Mouse (Mus musculus) hindbrain, embryonic 16.5 days (tissue): Measurements from ENCODE around the gene Cpsf4l. TPM values are rescaled to one million over a fixed set of nuclear protein-coding genes. Genes with fewer than 3 reads are reported as not detected.

ENCODE experiments used
- ATAC-seq: fragments of 200-750 bp; cut with Nextera tagmentation; 2 replicates; pipeline ENCODE4 v1.8.0; 2017; ENCODE audit warnings: moderate TSS enrichment, moderate library complexity
- H3K27ac ChIP-seq: fragments of 300-500 bp; sonication (generic); 2 replicates; pipeline ENCODE4 v1.5.1; 2014; ENCODE audit warnings: low read depth, mild to moderate bottlenecking, control low read depth, low read length, moderate library complexity
- H3K27me3 ChIP-seq: fragments of 300-500 bp; sonication (generic); replicated peaks from 2 replicates; pipeline ENCODE4 v1.6.1; 2014; ENCODE audit warnings: low read length; ENCODE audit not compliant: control insufficient read depth, insufficient read depth
- H3K36me3 ChIP-seq: fragments of 300-500 bp; sonication (generic); 2 replicates; pipeline ENCODE4 v1.6.1; 2014; ENCODE audit warnings: mild to moderate bottlenecking, low read length, moderate library complexity, mixed read lengths; ENCODE audit not compliant: control insufficient read depth, insufficient read depth
- H3K4me1 ChIP-seq: fragments of 300-500 bp; sonication (generic); 2 replicates; pipeline ENCODE4 v1.6.1; 2014; ENCODE audit warnings: low read depth, low read length; ENCODE audit not compliant: control insufficient read depth, insufficient read depth
- H3K4me2 ChIP-seq: fragments of 300-500 bp; sonication (generic); 2 replicates; pipeline ENCODE4 v1.6.1; 2014; ENCODE audit warnings: mild to moderate bottlenecking, low read length, control low read depth, moderate library complexity
- H3K4me3 ChIP-seq: fragments of 300-500 bp; sonication (generic); 2 replicates; pipeline ENCODE4 v1.5.1; 2014; ENCODE audit warnings: mild to moderate bottlenecking, low read length, control low read depth, moderate library complexity
- H3K9ac ChIP-seq: fragments of 300-500 bp; sonication (generic); 2 replicates; pipeline ENCODE4 v1.6.1; 2014; ENCODE audit warnings: low read depth, mild to moderate bottlenecking, control low read depth, low read length, moderate library complexity
- H3K9me3 ChIP-seq: fragments of 300-500 bp; sonication (generic); 2 replicates; pipeline ENCODE4 v1.6.1; 2014; ENCODE audit warnings: mild to moderate bottlenecking, low read length, moderate library complexity; ENCODE audit not compliant: control insufficient read depth
- WGBS: fragments of 180-500 bp; shearing (Covaris S2); extraction: QIAGEN DNeasy Blood & Tissue Kit; methylation state at CpG from one replicate; pipeline ENCODE4 v1.1.7; 2014; 5-methylcytosine and 5-hydroxymethylcytosine counted together
- polyA plus RNA-seq: library from polyadenylated mRNA; unstranded; fragments of >200 nt; fragmentation: Nextera tagmentation; extraction: Ambion mirVana; gene quantifications from 2 replicates; pipeline ENCODE4 v1.2.1, GENCODE M21; 2015

Gene Cpsf4l
- polyA plus RNA-seq, 1 experiment from 2014 or later = 0.19 TPM

DNA sequence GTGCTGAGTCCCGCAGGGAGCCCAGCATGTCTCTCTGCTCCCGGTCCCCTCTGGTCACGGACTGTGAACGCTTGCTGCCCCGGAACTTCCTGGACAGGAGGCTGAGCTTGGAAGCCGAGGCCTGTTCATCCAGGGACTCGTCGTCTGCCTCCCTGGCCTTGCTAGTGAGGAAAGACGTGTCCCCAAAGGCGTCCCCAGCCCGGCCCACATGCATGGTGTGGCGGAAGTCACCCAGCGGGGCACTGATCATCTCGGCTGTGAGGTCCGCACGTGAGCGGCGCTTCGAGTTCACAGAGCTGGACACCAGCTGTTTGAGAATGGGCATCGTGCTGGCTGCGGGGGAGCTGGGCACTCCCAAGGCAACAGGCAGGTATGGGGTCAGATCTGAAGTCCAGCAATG lies 19.4 kb upstream of the Cpsf4l start:
- 75% methylated on average over 21 of the region's 21 CpGs for WGBS
- ATAC-seq = no peak
- Histone ChIP-seq H3K4me1 (peaks cover 20% of the 10 kb centered on the region), H3K36me3 (peaks cover 24% of the 10 kb centered on the region), H3K27ac (no peak overlapping the region), H3K4me3 (no peak overlapping the region), H3K9ac (no peak overlapping the region), H3K27me3 (no peaks in the 10 kb centered on the region), H3K9me3 (no peaks in the 10 kb centered on the region), H3K4me2 (no peak overlapping the region)

- Histone ChIP-seq H3K4me2 (no peak overlapping the region), H3K9me3 (no peaks in the 10 kb centered on the region), H3K9ac (no peak overlapping the region), H3K27me3 (no peaks in the 10 kb centered on the region), H3K27ac (no peak overlapping the region), H3K4me1 (peaks cover 14% of the 10 kb centered on the region), H3K4me3 (no peak overlapping the region), H3K36me3 (peaks cover 24% of the 10 kb centered on the region)
- 71% methylated on average over 6 of the region's 6 CpGs for WGBS
- no peak for ATAC-seq
Measured at GRCm38 (mm10) chr11:113727992-113728391, 18.2 kb upstream of the Cpsf4l start.

GRCm38 (mm10) chr11:113726994-113727888 lies 17.4 kb upstream of the Cpsf4l start:
- no peak for ATAC-seq
- no peak overlapping the region for H3K4me2 ChIP-seq
- H3K27me3 ChIP-seq = no peaks in the 10 kb centered on the region
- no peaks in the 10 kb centered on the region for H3K9me3 ChIP-seq
- no peak overlapping the region for H3K4me3 ChIP-seq
- WGBS = 72% methylated on average over 14 of the region's 14 CpGs
- H3K9ac ChIP-seq = no peak overlapping the region
- H3K27ac ChIP-seq = no peak overlapping the region
- peaks cover 17% of the 10 kb centered on the region for H3K4me1 ChIP-seq
- peaks cover 24% of the 10 kb centered on the region for H3K36me3 ChIP-seq

- no peak overlapping the region for H3K4me2 ChIP-seq
- ATAC-seq = peak; percentile 62
- peaks cover 24% of the 10 kb centered on the region for H3K36me3 ChIP-seq
- H3K27me3 ChIP-seq = no peaks in the 10 kb centered on the region
- H3K4me3 ChIP-seq = no peak overlapping the region
- 54% methylated on average over 4 of the region's 4 CpGs for WGBS
- H3K4me1 ChIP-seq = peaks cover 14% of the 10 kb centered on the region
- H3K9ac ChIP-seq = no peak overlapping the region
- no peaks in the 10 kb centered on the region for H3K9me3 ChIP-seq
- peak overlapping the region; percentile 20 for H3K27ac ChIP-seq
Measured at GRCm38 (mm10) chr11:113725235-113726048, 15.6 kb upstream of the Cpsf4l start.

DNA sequence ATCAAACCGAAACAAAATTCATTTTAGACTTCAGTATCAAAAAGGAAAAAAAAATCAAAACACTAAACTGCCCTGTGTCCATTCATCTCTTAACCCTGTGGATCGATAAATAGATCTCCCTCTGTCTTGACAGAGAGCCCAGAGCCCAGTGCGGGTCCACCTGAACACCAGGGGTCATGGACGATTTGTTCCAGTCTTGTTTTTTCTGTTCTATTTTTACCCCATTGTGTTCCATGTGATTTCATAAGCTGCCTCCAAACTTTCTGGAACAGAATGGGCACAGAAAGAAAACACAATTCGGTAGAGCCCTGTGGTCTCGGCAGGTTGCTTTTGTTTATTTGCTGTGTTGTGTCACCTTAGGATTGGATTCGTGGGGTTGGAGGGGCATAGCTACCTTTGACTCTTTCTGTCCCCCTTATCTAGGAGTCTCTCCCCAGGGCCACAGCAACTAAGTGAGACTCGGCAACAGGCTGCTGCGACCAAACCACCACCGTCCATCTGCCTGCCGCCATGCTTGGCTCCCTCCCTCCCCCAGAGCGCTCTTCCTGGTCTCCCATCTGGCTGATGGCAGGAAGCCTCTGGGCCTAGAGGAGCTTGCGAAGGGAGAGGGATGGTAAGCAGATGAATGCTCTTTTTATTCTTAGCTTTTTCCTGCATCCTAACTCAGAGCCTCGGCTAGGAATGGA lies 12.7 kb upstream of the Cpsf4l start:
- no peak overlapping the region for H3K27ac ChIP-seq
- ATAC-seq = no peak
- H3K36me3 ChIP-seq = peaks cover 10% of the 10 kb centered on the region

GRCm38 (mm10) chr11:113717767-113718424 lies 8.1 kb upstream of the Cpsf4l start:
- Histone ChIP-seq H3K36me3 (no peaks in the 10 kb centered on the region), H3K4me1 (peaks cover 3% of the 10 kb centered on the region), H3K4me2 (no peak overlapping the region), H3K27ac (no peak overlapping the region), H3K27me3 (no peaks in the 10 kb centered on the region; the same call in 1 of the 2 replicates), H3K4me3 (no peak overlapping the region), H3K9ac (no peak overlapping the region), H3K9me3 (no peaks in the 10 kb centered on the region)
- 60% methylated on average over 16 of the region's 16 CpGs for WGBS
- ATAC-seq = no peak

More for the DNA sequence above, 12.7 kb upstream of the Cpsf4l start:
- no peak overlapping the region for H3K4me2 ChIP-seq
- H3K9ac ChIP-seq = no peak overlapping the region
- 57% methylated on average over 14 of the region's 14 CpGs for WGBS
- peaks cover 10% of the 10 kb centered on the region for H3K4me1 ChIP-seq
- H3K9me3 ChIP-seq = no peaks in the 10 kb centered on the region
- H3K4me3 ChIP-seq = no peak overlapping the region
- no peaks in the 10 kb centered on the region for H3K27me3 ChIP-seq

GRCm38 (mm10) chr11:113716132-113716531 lies 6.3 kb upstream of the Cpsf4l start:
- no peak overlapping the region for H3K4me2 ChIP-seq
- no peak overlapping the region for H3K4me3 ChIP-seq
- H3K4me1 ChIP-seq = no peaks in the 10 kb centered on the region
- no peaks in the 10 kb centered on the region; the same call in 1 of the 2 replicates for H3K27me3 ChIP-seq
- H3K36me3 ChIP-seq = no peaks in the 10 kb centered on the region
- H3K27ac ChIP-seq = no peak overlapping the region
- WGBS = 100% methylated on average over 2 of the region's 2 CpGs
- no peak for ATAC-seq
- H3K9ac ChIP-seq = no peak overlapping the region
- H3K9me3 ChIP-seq = no peaks in the 10 kb centered on the region

GRCm38 (mm10) chr11:113715078-113715674 lies 5.4 kb upstream of the Cpsf4l start:
- H3K4me2 ChIP-seq = no peak overlapping the region
- no peaks in the 10 kb centered on the region for H3K36me3 ChIP-seq
- H3K9me3 ChIP-seq = no peaks in the 10 kb centered on the region
- no peak overlapping the region for H3K9ac ChIP-seq
- H3K4me1 ChIP-seq = peaks cover 6% of the 10 kb centered on the region
- no peak overlapping the region for H3K4me3 ChIP-seq
- no peak overlapping the region for H3K27ac ChIP-seq
- 74% methylated on average over 7 of the region's 7 CpGs for WGBS
- no peak for ATAC-seq
- H3K27me3 ChIP-seq = no peaks in the 10 kb centered on the region; the same call in 1 of the 2 replicates
